Mouse (Mus musculus) testis, adult 2 months (tissue): ENCODE results near the gene Tmem119. TPM values are rescaled to one million over a fixed set of nuclear protein-coding genes. Genes with fewer than 3 reads are reported as not detected.

Experiments
- H3K27ac ChIP-seq: fragments of 200-500 bp; 2 replicates; pipeline ENCODE4 v1.5.1; 2012; ENCODE audit warnings: low read depth, low read length; ENCODE audit not compliant: control insufficient read depth, insufficient read depth
- H3K27me3 ChIP-seq: fragments of 200-500 bp; 2 replicates; pipeline ENCODE4 v1.6.1; 2012; ENCODE audit warnings: mild to moderate bottlenecking, low read length, moderate library complexity; ENCODE audit not compliant: control insufficient read depth, insufficient read depth
- H3K36me3 ChIP-seq: fragments of 200-500 bp; 2 replicates; pipeline ENCODE4 v1.6.1; 2012; ENCODE audit warnings: mild to moderate bottlenecking, low read length; ENCODE audit not compliant: control insufficient read depth, insufficient read depth
- H3K4me1 ChIP-seq: fragments of 200-500 bp; 2 replicates; pipeline ENCODE4 v1.6.1; 2012; ENCODE audit warnings: low read length; ENCODE audit not compliant: control insufficient read depth, insufficient read depth
- H3K4me3 ChIP-seq: fragments of 200-500 bp; 2 replicates; pipeline ENCODE4 v1.5.1; 2012; ENCODE audit warnings: low read depth, mild to moderate bottlenecking, low read length, moderate library complexity, mixed read lengths; ENCODE audit not compliant: control insufficient read depth
- CTCF ChIP-seq: fragments of 200-500 bp; IDR thresholded peaks from 2 replicates; pipeline ENCODE4 v1.5.1; 2012; ENCODE audit warnings: low read depth, mild to moderate bottlenecking, inconsistent platforms, low read length, moderate library complexity; ENCODE audit not compliant: control insufficient read depth, insufficient read depth, insufficient replicate concordance
- POLR2A ChIP-seq: fragments of 200-500 bp; IDR thresholded peaks from 2 replicates; pipeline ENCODE4 v1.6.1; 2012; ENCODE audit warnings: low read depth, mild to moderate bottlenecking, inconsistent platforms, low read length, moderate library complexity; ENCODE audit not compliant: control insufficient read depth
- polyA plus RNA-seq: library from polyadenylated mRNA; depleted of rRNA; stranded (reverse); fragments of >200 nt; gene quantifications from 2 replicates; pipeline ENCODE4 v1.2.3, GENCODE M21; 2012

Gene Tmem119
- polyA plus RNA-seq, 1 experiment, result 0.38 TPM

DNA sequence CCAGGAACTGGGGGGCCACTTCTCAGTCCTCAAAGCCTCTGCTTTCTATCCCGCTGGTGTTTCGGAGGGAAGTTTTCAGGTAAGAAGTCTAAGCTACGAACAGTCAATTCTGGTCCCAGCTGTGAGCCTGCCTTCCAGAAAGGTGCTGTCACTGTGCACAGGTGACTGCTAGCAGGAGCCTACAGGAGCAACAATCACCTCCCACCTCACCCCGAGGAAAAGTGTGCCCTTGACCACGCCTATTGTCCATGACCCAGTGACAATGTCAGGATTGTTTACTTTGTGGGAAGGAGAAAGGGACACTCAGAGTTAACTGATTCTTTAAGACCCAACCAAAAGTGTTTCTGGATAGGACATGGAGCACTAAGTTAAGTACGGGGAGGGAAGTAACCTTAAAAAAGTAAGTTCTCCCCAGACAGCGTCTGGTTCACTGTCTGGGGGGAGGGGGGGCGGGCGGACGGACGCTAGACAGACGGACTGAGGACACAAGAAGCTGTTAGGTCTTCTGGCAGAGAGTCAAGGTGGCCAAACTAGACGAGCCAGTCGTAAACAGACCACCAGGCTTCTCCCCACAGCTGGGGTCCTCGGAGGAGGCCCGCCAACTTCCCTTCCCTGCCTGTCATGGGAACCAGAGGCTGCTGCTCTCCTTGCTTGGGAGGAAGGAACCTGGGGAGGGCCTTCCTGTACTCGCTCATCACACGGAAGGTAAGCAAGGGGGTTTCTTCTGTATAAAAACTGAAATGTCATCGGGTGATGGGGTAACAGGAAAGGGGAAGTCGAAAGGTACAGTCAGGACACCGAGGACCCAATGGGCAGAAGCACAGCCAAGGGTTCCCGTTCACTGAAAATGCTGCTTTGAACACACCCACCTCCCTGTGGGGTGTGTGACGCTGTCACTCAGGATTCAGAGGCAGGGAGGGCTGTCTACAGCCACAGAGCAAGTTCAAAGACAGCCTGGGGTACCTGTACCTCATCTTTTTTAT is 41.2 kb upstream of the Tmem119 start:
- Histone ChIP-seq H3K36me3 (no peaks in the 10 kb centered on the region), H3K27me3 (no peaks in the 10 kb centered on the region), H3K4me1 (no peaks in the 10 kb centered on the region), H3K4me3 (no peak overlapping the region), H3K27ac (no peak overlapping the region)
- TF ChIP-seq POLR2A, result no peak
- no peak for TF ChIP-seq CTCF

DNA sequence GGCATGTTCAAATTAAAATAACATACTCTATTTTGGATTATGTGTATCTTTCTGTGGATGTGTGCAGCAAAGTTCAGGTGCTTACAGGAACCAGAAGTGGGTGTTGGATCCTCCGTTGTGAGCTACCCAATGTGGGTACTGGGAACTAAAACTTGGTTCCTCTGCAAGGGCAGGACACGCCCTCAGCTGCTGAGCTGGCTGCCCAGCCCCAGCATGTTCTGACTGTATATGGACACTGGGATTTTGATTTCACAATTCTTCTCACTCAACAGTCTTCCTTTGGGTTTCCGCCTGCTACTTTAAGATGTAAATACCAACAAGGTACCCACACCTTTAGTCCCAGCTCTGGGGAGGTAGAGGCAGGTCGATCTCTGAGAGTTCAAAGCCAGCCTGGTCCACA is 40.1 kb upstream of the Tmem119 start:
- no peak overlapping the region for H3K27ac ChIP-seq

DNA sequence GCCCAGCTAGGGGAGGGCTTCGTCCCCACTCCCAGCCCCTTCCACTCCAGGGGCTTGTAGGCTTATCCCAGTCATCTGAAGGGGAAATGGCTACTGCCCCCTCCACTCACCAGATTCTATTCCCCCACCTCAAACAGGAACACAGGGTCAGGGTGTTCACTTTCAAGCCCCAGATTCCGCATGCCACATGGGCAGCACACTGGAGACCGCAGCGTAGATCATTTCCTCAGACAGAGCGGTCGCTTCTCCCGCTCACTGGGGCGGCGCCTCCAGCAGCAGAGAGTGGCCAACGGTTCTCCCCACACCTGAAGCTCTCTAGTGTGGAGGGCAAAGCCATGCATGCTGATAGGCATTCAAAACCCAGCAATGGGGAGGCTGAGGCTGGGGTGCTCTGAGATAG is 36.6 kb upstream of the Tmem119 start:
- H3K27me3 ChIP-seq, result no peaks in the 10 kb centered on the region
- H3K4me3 ChIP-seq, result no peak overlapping the region
- no peaks in the 10 kb centered on the region for H3K4me1 ChIP-seq
- H3K36me3 ChIP-seq, result no peaks in the 10 kb centered on the region
- H3K27ac ChIP-seq, result no peak overlapping the region
- TF ChIP-seq POLR2A (no peak), CTCF (no peak)

More for the DNA sequence above, 40.1 kb upstream of the Tmem119 start:
- H3K36me3 ChIP-seq, result no peaks in the 10 kb centered on the region
- no peak for TF ChIP-seq POLR2A
- no peak for TF ChIP-seq CTCF
- H3K4me1 ChIP-seq, result no peaks in the 10 kb centered on the region
- no peak overlapping the region for H3K4me3 ChIP-seq
- no peaks in the 10 kb centered on the region for H3K27me3 ChIP-seq

DNA sequence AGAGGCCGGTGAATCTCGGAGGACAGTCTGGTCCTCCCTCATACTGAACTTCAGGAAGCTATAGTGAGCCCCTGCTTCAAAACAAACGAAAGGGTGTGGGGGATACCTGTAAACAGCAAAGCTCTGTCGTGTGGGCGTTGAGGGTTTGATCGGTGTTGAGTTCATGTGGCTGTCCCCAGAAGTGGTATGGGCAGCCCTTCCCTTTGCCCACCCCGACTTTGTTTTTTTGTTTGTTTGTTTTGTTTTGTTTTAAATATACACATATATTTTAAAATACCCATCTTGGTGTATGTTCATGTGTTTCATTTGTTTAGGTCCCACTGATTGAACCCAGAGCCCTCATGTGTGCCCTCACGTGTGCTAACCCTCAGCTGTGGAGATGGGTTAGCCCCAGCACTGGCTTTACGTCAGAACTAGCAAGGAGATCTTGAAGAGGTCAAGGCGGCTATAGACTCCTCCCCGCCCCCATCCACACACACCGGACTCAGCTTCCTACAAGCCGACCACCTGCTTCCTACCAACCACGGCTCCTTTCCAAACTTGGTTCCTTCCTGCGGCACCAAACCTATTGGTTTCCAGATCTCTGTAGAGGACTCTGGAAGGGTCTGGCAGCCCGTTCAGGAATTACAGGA is 33.1 kb upstream of the Tmem119 start:
- no peak for TF ChIP-seq POLR2A
- no peak for TF ChIP-seq CTCF
- H3K27me3 ChIP-seq, result no peaks in the 10 kb centered on the region
- H3K36me3 ChIP-seq, result no peaks in the 10 kb centered on the region
- H3K4me3 ChIP-seq, result no peak overlapping the region
- H3K4me1 ChIP-seq, result no peaks in the 10 kb centered on the region
- no peak overlapping the region for H3K27ac ChIP-seq

DNA sequence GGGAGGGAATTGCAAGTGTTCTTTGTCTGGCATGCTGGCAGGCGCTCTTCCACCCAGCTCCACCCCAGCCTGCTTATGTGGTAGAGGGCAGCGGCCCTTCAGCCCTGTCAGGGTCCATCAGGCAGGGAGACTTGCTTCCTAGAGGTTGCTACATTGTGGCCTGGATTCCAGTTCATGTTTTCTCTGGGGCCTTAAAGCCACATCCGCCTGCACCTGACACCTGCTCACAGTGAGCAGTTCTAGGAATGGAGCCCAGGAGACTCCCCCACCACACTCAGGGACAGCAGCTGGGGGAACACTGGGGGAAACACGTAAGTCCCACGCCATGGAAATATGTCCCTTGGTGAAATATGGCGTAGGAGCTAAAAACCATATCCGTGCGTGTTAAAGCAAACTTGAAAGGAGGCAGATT is 32.2 kb upstream of the Tmem119 start, which contains the start of gene Selplg:
TSS of gene Selplg (minus strand) at position 155 of the 412 bp plus-strand sequence.
- Histone ChIP-seq H3K27me3 (no peaks in the 10 kb centered on the region), H3K4me3 (no peak within 1 kb of the TSS), H3K36me3 (no peaks in the 10 kb centered on the region), H3K4me1 (no peaks in the 10 kb centered on the region), H3K27ac (no peak within 1 kb of the TSS)
- TF ChIP-seq POLR2A (no peak), CTCF (no peak)

DNA sequence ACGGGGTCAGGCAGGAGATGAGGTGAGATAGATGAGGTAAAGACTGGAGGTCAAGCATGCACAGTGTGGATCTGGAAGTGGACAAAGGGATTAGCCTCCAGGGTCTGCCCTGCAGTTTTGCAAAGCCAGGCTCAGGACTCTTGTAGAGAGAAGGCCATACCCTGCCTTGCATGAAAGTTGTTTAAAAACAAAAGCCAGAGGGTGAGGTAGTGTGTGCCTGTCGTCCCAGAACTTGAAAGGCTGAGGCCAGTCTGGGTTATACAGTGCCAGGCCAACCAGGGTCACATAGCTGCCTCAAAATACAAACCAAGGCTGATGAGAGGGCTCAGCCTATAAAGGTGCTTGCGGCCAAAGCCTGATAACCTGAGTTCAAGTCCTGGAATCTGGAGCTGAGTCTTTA is 31.4 kb upstream of the Tmem119 start:
- no peaks in the 10 kb centered on the region for H3K4me1 ChIP-seq
- TF ChIP-seq POLR2A (no peak), CTCF (no peak)
- no peaks in the 10 kb centered on the region for H3K36me3 ChIP-seq

DNA sequence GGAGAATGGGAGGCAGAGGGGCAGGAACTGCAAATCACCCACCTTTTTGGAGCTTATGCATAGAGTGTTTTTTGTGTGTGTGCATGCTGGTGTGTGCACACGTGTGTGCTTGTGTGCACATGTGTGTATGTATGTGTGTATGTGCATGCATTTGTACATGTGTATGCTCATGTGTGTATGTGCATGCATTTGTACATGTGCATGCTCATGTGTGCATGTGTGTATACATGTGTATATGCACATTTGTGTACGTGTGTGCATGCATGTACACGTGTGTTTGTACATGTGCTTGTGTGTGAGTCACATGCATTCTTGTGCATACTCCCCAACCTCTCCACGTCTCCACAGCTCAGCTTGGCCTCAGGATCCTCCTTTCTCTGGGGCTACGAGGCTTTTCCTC is 30.5 kb upstream of the Tmem119 start:
- Histone ChIP-seq H3K4me1 (no peaks in the 10 kb centered on the region), H3K36me3 (no peaks in the 10 kb centered on the region), H3K4me3 (no peak overlapping the region), H3K27ac (no peak overlapping the region), H3K27me3 (no peaks in the 10 kb centered on the region)
- no peak for TF ChIP-seq POLR2A
- TF ChIP-seq CTCF, result no peak

More for the DNA sequence above, 31.4 kb upstream of the Tmem119 start:
- H3K4me3 ChIP-seq, result no peak overlapping the region
- H3K27me3 ChIP-seq, result no peaks in the 10 kb centered on the region
- H3K27ac ChIP-seq, result no peak overlapping the region
